Mouse (Mus musculus): ENCODE data around the gene Clhc1. TPM values are rescaled to one million over a fixed set of nuclear protein-coding genes. Genes with fewer than 3 reads are reported as not detected.
A peak's percentile ranks its signal among the peaks of the same experiment; 100 is the strongest.

Clhc1 gene
- polyA plus RNA-seq, 1 experiment, result 0.22 TPM

- Histone ChIP-seq H3K4me3 (ENCODE audit: insufficient read depth, low read depth, low read length) (no peak overlapping the region), H3K36me3 (ENCODE audit: control insufficient read depth, insufficient read depth, low read length) (peaks cover 6% of the 10 kb centered on the region; the same call in 1 of the 2 replicates), H3K4me1 (ENCODE audit: control insufficient read depth, insufficient read depth, low read length) (peaks cover 4% of the 10 kb centered on the region; the same call in 1 of the 2 replicates), H3K27me3 (replicated peaks; ENCODE audit: control insufficient read depth, insufficient read depth, low read length) (no peaks in the 10 kb centered on the region), H3K27ac (ENCODE audit: insufficient read depth, low read depth, low read length) (no peak overlapping the region)
- no peak for DNase-seq
- TF ChIP-seq CTCF (conservative IDR thresholded peaks at IDR 0.05; ENCODE audit: insufficient read depth, insufficient read length, low read depth, low read length), result no peak
- no peak for TF ChIP-seq POLR2A (IDR thresholded peaks at IDR 0.05; ENCODE audit: low read depth, low read length)
- WGBS, result 11% methylated on average over 2 of the region's 2 CpGs
Measured at GRCm38 (mm10) chr11:29546762-29547161, 988 bp upstream of the Clhc1 start.

- H3K4me1 ChIP-seq (ENCODE audit: control insufficient read depth, insufficient read depth, low read length), result peaks cover 4% of the 10 kb centered on the region; the same call in 1 of the 2 replicates
- H3K4me3 ChIP-seq (ENCODE audit: insufficient read depth, low read depth, low read length), result peak overlapping the region; percentile 86
- no peak for TF ChIP-seq POLR2A (IDR thresholded peaks at IDR 0.05; ENCODE audit: low read depth, low read length)
- TF ChIP-seq CTCF (conservative IDR thresholded peaks at IDR 0.05; ENCODE audit: insufficient read depth, insufficient read length, low read depth, low read length), result no peak
- H3K36me3 ChIP-seq (ENCODE audit: control insufficient read depth, insufficient read depth, low read length), result peaks cover 6% of the 10 kb centered on the region; the same call in 1 of the 2 replicates
- peak overlapping the region; percentile 66 for H3K27ac ChIP-seq (ENCODE audit: insufficient read depth, low read depth, low read length)
- H3K27me3 ChIP-seq (replicated peaks; ENCODE audit: control insufficient read depth, insufficient read depth, low read length), result no peaks in the 10 kb centered on the region
- DNase-seq, result no peak
- WGBS, result under 1% methylated on average over 27 of the region's 27 CpGs
Measured at GRCm38 (mm10) chr11:29547249-29547751, 450 bp upstream of the Clhc1 start.

- 23% methylated on average over 23 of the region's 23 CpGs for WGBS
Measured at GRCm38 (mm10) chr11:29548504-29549424, 1.0 kb downstream of the Clhc1 start.

GRCm38 (mm10) chr11:29549425-29549778 is 1.7 kb downstream of the Clhc1 start:
- WGBS, result 63% methylated on average over 1 of the region's 1 CpGs
- TF ChIP-seq CTCF (conservative IDR thresholded peaks at IDR 0.05; ENCODE audit: insufficient read depth, insufficient read length, low read depth, low read length) (no peak), POLR2A (IDR thresholded peaks at IDR 0.05; ENCODE audit: low read depth, low read length) (no peak)
- H3K27me3 ChIP-seq (replicated peaks; ENCODE audit: control insufficient read depth, insufficient read depth, low read length), result no peaks in the 10 kb centered on the region
- 0 out of 2 replicates have a peak, but pooled peaks cover 2% of the 10 kb centered on the region for H3K36me3 ChIP-seq (ENCODE audit: control insufficient read depth, insufficient read depth, low read length)
- peaks cover 4% of the 10 kb centered on the region; the same call in 1 of the 2 replicates for H3K4me1 ChIP-seq (ENCODE audit: control insufficient read depth, insufficient read depth, low read length)
- no peak overlapping the region for H3K4me3 ChIP-seq (ENCODE audit: insufficient read depth, low read depth, low read length)
- H3K27ac ChIP-seq (ENCODE audit: insufficient read depth, low read depth, low read length), result no peak overlapping the region
- no peak for DNase-seq

More at GRCm38 (mm10) chr11:29548504-29549424, 1.0 kb downstream of the Clhc1 start:
- TF ChIP-seq POLR2A (IDR thresholded peaks at IDR 0.05; ENCODE audit: low read depth, low read length), result no peak
- no peak for TF ChIP-seq CTCF (conservative IDR thresholded peaks at IDR 0.05; ENCODE audit: insufficient read depth, insufficient read length, low read depth, low read length)
- H3K27ac ChIP-seq (ENCODE audit: insufficient read depth, low read depth, low read length), result no peak overlapping the region
- H3K27me3 ChIP-seq (replicated peaks; ENCODE audit: control insufficient read depth, insufficient read depth, low read length), result no peaks in the 10 kb centered on the region
- no peak for DNase-seq
- H3K4me1 ChIP-seq (ENCODE audit: control insufficient read depth, insufficient read depth, low read length), result peaks cover 4% of the 10 kb centered on the region; the same call in 1 of the 2 replicates
- peaks cover 6% of the 10 kb centered on the region; the same call in 1 of the 2 replicates for H3K36me3 ChIP-seq (ENCODE audit: control insufficient read depth, insufficient read depth, low read length)
- peak overlapping the region; percentile 86 for H3K4me3 ChIP-seq (ENCODE audit: insufficient read depth, low read depth, low read length)

GRCm38 (mm10) chr11:29560452-29560851 is 12.7 kb downstream of the Clhc1 start:
- no peaks in the 10 kb centered on the region for H3K36me3 ChIP-seq (ENCODE audit: control insufficient read depth, insufficient read depth, low read length)
- H3K27ac ChIP-seq (ENCODE audit: insufficient read depth, low read depth, low read length), result no peak overlapping the region
- TF ChIP-seq CTCF (conservative IDR thresholded peaks at IDR 0.05; ENCODE audit: insufficient read depth, insufficient read length, low read depth, low read length) (no peak), POLR2A (IDR thresholded peaks at IDR 0.05; ENCODE audit: low read depth, low read length) (no peak)
- no peaks in the 10 kb centered on the region; the same call in 1 of the 2 replicates for H3K4me1 ChIP-seq (ENCODE audit: control insufficient read depth, insufficient read depth, low read length)
- WGBS, result 90% methylated on average over 9 of the region's 9 CpGs
- H3K4me3 ChIP-seq (ENCODE audit: insufficient read depth, low read depth, low read length), result no peak overlapping the region
- DNase-seq, result no peak
- H3K27me3 ChIP-seq (replicated peaks; ENCODE audit: control insufficient read depth, insufficient read depth, low read length), result no peaks in the 10 kb centered on the region

GRCm38 (mm10) chr11:29560990-29561389 is 13.2 kb downstream of the Clhc1 start:
- no peaks in the 10 kb centered on the region for H3K36me3 ChIP-seq (ENCODE audit: control insufficient read depth, insufficient read depth, low read length)
- no peaks in the 10 kb centered on the region; the same call in 1 of the 2 replicates for H3K4me1 ChIP-seq (ENCODE audit: control insufficient read depth, insufficient read depth, low read length)
- no peak overlapping the region for H3K27ac ChIP-seq (ENCODE audit: insufficient read depth, low read depth, low read length)
- 92% methylated on average over 3 of the region's 3 CpGs for WGBS
- no peak for DNase-seq
- no peaks in the 10 kb centered on the region for H3K27me3 ChIP-seq (replicated peaks; ENCODE audit: control insufficient read depth, insufficient read depth, low read length)
- H3K4me3 ChIP-seq (ENCODE audit: insufficient read depth, low read depth, low read length), result no peak overlapping the region
- TF ChIP-seq CTCF (conservative IDR thresholded peaks at IDR 0.05; ENCODE audit: insufficient read depth, insufficient read length, low read depth, low read length), result no peak
- no peak for TF ChIP-seq POLR2A (IDR thresholded peaks at IDR 0.05; ENCODE audit: low read depth, low read length)

GRCm38 (mm10) chr11:29563406-29563805 is 15.7 kb downstream of the Clhc1 start:
- Histone ChIP-seq H3K4me3 (ENCODE audit: insufficient read depth, low read depth, low read length) (no peak overlapping the region), H3K4me1 (ENCODE audit: control insufficient read depth, insufficient read depth, low read length) (no peaks in the 10 kb centered on the region; the same call in 1 of the 2 replicates), H3K27ac (ENCODE audit: insufficient read depth, low read depth, low read length) (peak overlapping the region; percentile 68; the same call in 1 of the 2 replicates), H3K27me3 (replicated peaks; ENCODE audit: control insufficient read depth, insufficient read depth, low read length) (no peaks in the 10 kb centered on the region), H3K36me3 (ENCODE audit: control insufficient read depth, insufficient read depth, low read length) (no peaks in the 10 kb centered on the region)
- TF ChIP-seq POLR2A (IDR thresholded peaks at IDR 0.05; ENCODE audit: low read depth, low read length), result no peak
- TF ChIP-seq CTCF (conservative IDR thresholded peaks at IDR 0.05; ENCODE audit: insufficient read depth, insufficient read length, low read depth, low read length), result no peak
- DNase-seq, result peak; percentile 70
- 89% methylated on average over 2 of the region's 2 CpGs for WGBS
